Mouse (Mus musculus) adrenal gland, postnatal 25 days (tissue): ENCODE measurements around the gene Gga1. TPM values are rescaled to one million over a fixed set of nuclear protein-coding genes. Genes with fewer than 3 reads are reported as not detected.
"Not testable (repeated sequence)": the region's sequence is repeated elsewhere in the genome, so short reads cannot be mapped to it uniquely, and the experiment has no call there.

Experiments
- DNase-seq: peaks from one replicate; pipeline ENCODE4 v3.0.0; 2021; ENCODE audit warnings: mixed read lengths
- total RNA-seq: library from RNA; stranded (reverse); gene quantifications from 2 replicates; pipeline ENCODE4 v1.2.3, GENCODE M21; 2021

The Gga1 gene
- total RNA-seq, 1 experiment from 2014 or later = 61.5 TPM

DNA sequence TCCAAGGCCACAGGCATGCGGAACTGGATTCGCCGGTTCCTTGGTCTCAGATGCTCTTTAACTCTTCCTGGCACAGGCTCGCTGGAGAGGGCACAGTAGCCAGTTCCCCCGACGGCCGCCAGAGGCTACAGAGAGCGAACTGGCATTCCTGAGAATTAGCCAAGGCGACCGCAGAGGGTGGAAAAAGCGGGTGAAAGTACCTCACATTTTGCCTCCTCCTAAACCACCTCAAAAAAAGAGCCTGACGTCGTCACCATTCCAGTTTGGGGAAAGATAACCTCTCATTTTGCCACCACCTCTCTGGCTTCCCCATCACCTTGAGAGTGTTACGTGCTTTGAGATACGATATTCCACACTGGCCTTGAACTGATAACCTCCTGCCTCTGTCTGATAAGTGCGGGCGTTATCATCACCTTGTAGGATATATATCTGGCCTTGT lies 713 bp upstream of the Gga1 start:
- DNase-seq = peak; percentile 77

GRCm38 (mm10) chr15:78877810-78878390 lies 910 bp downstream of the Gga1 start:
- DNase-seq = no peak

GRCm38 (mm10) chr15:78878792-78879516 lies 2.0 kb downstream of the Gga1 start:
- not testable (repeated sequence) for DNase-seq

DNA sequence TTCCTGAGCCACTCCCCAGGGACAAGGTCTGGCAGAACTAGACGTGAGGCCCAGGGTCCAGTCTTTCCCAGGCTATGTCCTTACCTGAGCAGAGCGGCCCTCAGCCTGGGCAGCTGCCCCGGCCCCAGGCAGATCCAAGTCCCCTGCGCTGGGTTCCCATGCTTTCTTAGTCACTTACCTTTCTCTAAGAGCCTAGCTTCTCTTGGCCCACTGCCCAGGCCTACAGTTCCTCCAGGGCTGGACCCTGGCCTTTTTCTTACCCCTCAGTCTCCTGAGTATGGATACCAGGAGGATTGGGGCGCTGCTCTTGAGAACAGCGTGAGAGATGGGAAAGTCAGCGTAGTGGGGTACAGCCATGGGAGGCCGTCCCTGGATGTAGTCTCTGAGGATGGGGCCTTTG lies 3.4 kb downstream of the Gga1 start:
- no peak for DNase-seq

DNA sequence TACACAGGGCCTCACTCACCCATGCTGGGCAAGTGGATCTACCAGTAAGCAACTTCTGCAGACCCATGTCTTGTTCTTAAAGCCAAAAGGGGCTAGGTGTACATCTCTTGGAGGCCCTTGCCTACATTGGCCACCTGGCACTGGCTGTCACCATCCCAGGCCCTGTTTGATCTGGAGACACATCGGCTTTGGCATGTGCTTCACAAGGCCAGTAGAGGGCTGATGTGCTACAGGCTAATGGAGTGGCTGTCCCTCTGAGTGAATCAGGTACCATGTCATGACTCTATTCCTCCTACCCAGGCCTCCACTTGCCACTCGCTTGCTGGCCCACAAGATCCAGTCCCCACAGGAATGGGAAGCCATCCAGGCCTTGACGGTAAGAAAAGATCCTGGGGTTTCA lies 4.8 kb downstream of the Gga1 start:
- DNase-seq = no peak

DNA sequence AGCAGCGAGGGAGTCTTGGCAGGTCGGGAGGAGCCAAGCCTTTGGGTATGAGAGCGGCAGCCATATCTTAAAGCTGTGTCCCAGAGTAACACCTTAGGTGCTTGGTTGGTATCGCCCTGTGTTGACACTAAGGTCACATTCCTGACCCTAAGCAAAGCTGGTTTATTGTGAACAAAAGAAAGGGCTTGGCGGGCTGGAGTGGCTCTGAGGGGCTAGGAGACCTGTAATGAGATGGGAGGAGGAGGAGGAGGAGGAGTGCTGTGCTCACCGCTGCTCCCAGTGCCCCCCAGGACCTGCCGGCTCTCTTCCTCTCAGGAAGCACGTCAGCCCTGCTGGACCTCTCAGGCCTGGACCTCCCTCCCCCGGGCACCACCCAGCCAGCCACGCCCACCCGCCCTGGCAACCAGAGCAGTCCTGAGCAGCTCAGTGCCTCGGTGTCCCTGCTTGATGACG lies 12.4 kb downstream of the Gga1 start:
- DNase-seq = no peak

- DNase-seq = no peak
These were observed 15.4 kb downstream of the Gga1 start for GRCm38 (mm10) chr15:78892440-78892839.

GRCm38 (mm10) chr15:78894726-78895125 lies 17.7 kb downstream of the Gga1 start:
- DNase-seq = no peak

DNA sequence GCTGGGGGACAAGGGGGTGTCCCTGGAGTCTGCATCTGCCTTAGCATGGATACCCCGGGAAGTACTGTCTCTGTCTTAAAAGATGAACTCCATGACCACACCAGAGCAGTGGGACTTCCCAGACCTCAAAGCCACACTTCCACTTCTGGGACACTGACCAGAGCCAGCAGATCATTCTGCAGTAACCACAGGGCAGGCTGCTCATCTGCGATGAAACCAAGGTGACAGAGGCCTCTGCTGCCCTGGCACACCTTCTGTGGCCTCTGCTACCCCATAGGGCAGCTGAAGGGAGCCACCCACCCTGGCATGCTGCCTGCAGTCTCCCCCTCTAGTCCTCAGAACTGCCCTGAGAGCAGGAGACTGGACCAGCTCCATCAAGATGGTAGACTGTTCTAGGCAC lies 18.8 kb downstream of the Gga1 start:
- DNase-seq = no peak

- no peak for DNase-seq
These were observed 19.2 kb downstream of the Gga1 start for GRCm38 (mm10) chr15:78896149-78896548.

- DNase-seq = no peak
These were observed 20.5 kb downstream of the Gga1 start for GRCm38 (mm10) chr15:78897488-78897887.

DNA sequence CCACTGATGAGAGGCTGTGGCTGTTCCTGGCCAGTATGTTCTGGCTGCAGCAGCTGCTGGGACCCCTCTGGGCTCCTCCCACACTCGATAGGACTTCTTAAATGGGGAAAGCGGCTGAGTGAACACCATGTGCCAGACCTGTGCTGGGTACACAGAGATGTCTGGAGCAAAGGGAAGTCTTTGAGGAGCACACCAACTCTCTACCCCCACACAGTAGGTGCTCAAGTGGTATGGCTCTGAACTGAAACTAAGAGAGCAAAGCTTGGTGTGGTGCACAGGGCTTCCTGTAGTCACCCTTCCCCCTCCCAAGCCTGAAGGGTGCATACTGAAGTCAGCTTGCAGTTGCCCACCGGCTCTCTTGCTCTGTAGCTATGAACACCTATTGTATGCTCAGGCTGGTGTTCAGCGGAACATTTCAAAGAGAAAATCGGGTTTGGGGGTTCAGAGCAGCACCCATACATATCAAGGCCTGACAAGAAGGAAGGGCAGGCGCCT lies 21.6 kb downstream of the Gga1 start:
- no peak for DNase-seq

DNA sequence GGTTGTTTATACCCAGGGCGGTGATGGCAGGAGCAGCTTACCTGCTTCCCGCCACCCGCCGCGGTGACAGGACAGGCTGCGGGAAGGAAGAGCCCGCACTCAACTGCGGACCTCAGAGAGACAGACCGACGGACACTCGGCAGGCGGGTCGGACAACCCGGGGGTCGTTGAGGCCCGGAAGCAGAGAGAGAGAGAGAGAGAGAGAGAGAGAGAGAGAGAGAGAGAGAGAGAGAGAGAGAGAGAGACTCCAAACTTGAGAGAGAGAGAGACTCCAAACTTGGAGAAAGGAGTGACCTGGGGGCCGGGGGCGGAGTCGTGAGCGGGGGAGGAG lies 22.4 kb downstream of the Gga1 start, which contains the start of gene Gm49510:
Gene Gm49510 (plus strand): TSS at position 259 of the 331 bp plus-strand sequence.
- no peak for DNase-seq

DNA sequence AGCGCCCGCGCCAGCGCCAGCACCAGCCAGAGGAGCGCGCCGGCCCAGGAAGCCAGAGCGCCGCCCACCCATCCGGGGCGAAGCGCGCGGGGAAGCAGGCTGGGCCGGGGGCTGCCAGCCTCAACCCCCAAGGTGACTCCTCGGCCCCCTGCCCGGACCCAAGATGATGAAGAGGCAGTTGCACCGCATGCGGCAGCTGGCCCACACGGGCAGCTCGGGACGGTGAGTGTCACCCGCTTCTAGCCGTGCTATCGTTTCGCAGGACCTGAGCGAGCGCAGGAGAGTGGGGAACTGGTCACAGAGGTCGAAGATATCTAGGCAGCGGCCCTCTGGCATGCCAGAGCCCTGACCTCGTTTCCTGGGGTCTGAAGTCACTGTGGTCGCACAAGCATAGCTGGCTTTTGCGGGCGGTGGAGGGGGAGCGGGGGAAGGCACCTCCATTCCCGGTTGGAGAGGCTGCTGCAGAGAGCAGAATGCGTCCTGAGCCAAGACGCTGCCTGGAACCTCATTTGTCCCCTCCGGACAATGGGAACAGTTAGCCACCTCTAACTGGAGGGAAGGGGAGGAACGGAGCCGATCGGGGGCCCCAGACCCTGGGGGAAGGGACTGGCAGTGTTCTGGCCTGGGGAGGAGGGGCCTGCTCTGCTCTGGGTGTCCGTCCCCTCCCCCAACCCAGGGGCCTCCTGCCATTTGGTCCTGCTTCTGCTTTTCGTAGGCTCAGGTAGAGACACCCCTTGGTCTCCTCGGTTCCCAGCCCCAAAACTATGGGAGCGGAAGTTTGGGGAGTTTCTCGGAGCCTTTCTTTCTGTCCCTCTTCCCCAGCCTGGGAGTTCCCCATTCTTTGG lies 23.0 kb downstream of the Gga1 start, which contains the start of gene Sh3bp1:
Gene Sh3bp1 (plus strand): TSS at position 29 of the 845 bp plus-strand sequence.
- DNase-seq = peak; percentile 70

DNA sequence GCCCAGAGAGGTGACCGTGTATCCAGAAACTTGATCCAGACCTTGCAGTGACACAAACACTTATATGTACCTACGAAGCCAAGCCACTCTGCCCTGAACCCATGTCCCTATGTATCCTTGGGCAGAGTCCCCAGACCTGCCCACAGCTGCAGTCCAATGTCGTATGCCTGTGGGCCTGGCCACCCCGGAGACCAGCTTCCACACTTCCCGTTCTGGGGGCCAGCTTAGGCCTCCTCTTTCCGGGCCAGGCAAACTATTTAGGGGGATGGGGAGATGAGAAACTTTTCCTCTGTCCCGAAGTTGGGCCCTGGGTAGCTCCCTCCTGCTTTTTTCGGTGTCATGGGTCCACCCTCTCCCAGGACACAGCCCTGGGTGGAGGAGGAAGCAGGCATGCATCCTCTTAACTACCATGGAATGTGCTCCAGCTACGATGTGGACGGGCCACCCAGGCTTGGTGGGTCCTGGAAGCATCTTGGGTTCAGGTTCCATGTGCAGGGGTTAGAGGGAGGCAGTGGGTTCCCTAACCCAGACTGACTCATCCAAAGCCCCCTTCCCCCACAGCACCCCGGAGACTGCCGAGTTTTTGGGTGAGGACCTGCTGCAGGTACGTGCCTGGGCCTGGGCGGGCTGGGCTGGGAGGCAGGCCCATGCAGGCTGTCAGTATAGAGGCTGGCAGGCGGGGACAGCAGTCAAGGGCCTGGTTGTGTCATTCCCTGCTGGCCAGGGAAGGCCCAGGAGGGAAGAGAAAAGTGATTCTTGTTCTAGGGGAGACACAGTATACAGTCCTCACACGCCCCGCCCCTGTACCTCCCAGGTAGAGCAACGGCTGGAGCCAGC lies 23.8 kb downstream of the Gga1 start:
- DNase-seq = no peak

DNA sequence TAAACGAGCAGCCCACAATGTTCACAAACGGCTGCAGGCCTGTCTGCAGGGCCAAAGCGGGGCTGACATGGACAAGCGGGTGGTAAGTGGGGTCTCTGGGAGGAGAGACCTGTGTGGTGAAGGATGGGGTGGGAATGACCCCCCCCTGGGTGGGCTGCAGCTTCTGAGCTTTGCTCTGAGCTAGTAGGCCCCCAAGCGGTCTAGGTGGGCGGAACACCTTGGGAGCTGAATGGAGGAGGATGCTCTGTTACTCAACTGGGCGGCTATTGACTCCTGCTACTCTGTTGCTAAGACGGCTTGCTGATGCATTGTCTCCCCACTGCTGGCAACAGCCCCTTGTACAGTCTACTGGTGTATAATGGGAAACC lies 24.4 kb downstream of the Gga1 start:
- DNase-seq = no peak

DNA sequence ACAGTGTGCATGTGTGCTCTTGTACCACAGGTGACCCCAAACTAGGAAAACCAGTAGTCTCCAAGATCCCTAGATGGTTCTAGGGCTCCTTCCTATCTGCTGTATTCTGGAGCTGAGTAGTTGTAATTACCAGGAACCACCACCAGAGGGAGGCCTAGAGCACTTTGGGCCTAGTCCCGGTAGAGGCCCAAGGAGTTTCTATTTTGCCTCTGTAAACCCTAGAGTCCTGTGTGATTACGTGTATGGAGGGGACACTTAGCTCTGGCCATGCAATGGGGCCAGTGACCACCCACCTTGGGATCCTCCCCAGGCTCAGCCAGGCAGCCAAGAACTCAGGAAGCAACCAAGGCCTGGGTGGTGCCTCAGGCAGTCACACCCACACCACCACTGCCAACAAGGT lies 26.3 kb downstream of the Gga1 start:
- peak; percentile 78 for DNase-seq

DNA sequence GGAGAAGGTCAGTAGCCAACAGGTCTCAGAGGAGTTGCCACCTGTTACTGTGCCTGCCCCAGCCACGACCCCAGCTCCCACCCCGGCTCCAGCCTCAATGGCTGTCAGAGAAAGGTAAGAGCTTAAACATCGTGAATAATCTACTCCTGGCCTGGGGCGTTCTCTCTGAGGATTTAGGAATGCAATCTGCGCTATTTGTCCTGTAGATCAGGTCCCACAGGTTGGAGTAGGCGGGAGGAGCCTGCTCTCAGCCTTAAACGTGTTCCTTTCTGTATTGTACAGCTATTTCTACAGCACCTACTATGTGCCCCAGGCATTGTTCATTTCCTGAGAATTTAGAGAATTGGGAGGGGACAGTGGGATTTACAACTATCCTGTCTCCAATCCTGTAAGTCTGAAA lies 31.4 kb downstream of the Gga1 start:
- no peak for DNase-seq

- DNase-seq = no peak
These were observed 32.0 kb downstream of the Gga1 start for GRCm38 (mm10) chr15:78908982-78909381.

GRCm38 (mm10) chr15:78912040-78912439 lies 35.0 kb downstream of the Gga1 start:
- no peak for DNase-seq

GRCm38 (mm10) chr15:78913632-78914090 lies 36.7 kb downstream of the Gga1 start, which contains the start of gene Pdxp:
TSS of gene Pdxp (plus strand) at chr15:78913919.
- peak; percentile 93 for DNase-seq
